Mouse (Mus musculus): ENCODE measurements around the gene Fam20a.

GRCm38 (mm10) chr11:109758616-109759215 lies 36.6 kb upstream of the Fam20a start:
- TF ChIP-seq CTCF (conservative IDR thresholded peaks at IDR 0.05; ENCODE audit: low read length) (no peak), NANOG (IDR thresholded peaks at IDR 0.05; ENCODE audit: borderline replicate concordance, low read length) (no peak)

All from E14TG2a.4 (cell line).